Mouse (Mus musculus): Measurements from ENCODE around the gene Pdk2. TPM values are rescaled to one million over a fixed set of nuclear protein-coding genes. Genes with fewer than 3 reads are reported as not detected.

Gene Pdk2
- total and polyA plus RNA-seq, 2 experiments from 2014 or later, result 14.1 to 30.8 TPM

DNA sequence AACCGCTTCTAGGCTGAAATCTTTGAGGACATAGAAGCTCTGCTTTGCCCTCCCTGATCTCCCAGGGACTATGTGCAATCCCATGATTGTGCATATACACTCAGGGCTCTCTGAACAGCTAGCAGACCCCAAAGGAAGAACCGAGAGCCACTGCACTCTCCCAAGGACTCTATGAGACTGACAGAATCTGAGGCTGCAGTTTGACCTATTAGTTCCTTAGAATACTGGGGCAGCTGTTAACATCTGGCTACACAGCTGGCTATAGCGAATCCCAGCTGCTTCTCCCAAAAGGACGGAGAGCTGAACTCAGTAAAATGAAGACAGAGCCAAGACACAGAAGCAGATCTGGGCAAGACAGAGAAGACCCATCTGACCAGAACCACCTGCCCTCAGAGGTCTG lies 32.7 kb upstream of the Pdk2 start:
- DNase-seq (ENCODE audit: low spot score) (no peak), ATAC-seq (ENCODE audit: low FRiP score) (no peak)
- H3K36me3 ChIP-seq (ENCODE audit: insufficient read depth, low read length), result no peaks in the 10 kb centered on the region
- no peak overlapping the region for H3K27ac ChIP-seq (ENCODE audit: low read depth, low read length)
- 82% methylated on average over 4 of the region's 4 CpGs for WGBS
- H3K4me1 ChIP-seq (ENCODE audit: insufficient read depth, low read length), result peaks cover 7% of the 10 kb centered on the region; the same call in 1 of the 2 replicates
- no peaks in the 10 kb centered on the region for H3K9me3 ChIP-seq (ENCODE audit: low read length)
- H3K9ac ChIP-seq (replicated peaks; ENCODE audit: low read length, poor library complexity, severe bottlenecking), result no peak overlapping the region
- H3K4me2 ChIP-seq (ENCODE audit: low read depth, low read length, poor library complexity, severe bottlenecking), result no peak overlapping the region
- no peak overlapping the region for H3K4me3 ChIP-seq (ENCODE audit: low read depth, low read length)
- TF ChIP-seq CTCF (IDR thresholded peaks at IDR 0.05), result no peak
- H3K27me3 ChIP-seq (ENCODE audit: insufficient read depth, low read length), result no peaks in the 10 kb centered on the region

- H3K4me1 ChIP-seq (ENCODE audit: insufficient read depth, low read length), result peaks cover 7% of the 10 kb centered on the region; the same call in 1 of the 2 replicates
- no peak overlapping the region for H3K4me2 ChIP-seq (ENCODE audit: low read depth, low read length, poor library complexity, severe bottlenecking)
- no peak overlapping the region for H3K4me3 ChIP-seq (ENCODE audit: low read depth, low read length)
- no peak for TF ChIP-seq CTCF (IDR thresholded peaks at IDR 0.05)
- H3K9me3 ChIP-seq (ENCODE audit: low read length), result no peaks in the 10 kb centered on the region
- no peak for DNase-seq (ENCODE audit: low spot score)
- 57% methylated on average over 5 of the region's 5 CpGs for WGBS
- H3K9ac ChIP-seq (replicated peaks; ENCODE audit: low read length, poor library complexity, severe bottlenecking), result no peak overlapping the region
- ATAC-seq (ENCODE audit: low FRiP score), result no peak
- no peaks in the 10 kb centered on the region for H3K36me3 ChIP-seq (ENCODE audit: insufficient read depth, low read length)
- H3K27me3 ChIP-seq (ENCODE audit: insufficient read depth, low read length), result no peaks in the 10 kb centered on the region
- H3K27ac ChIP-seq (ENCODE audit: low read depth, low read length), result no peak overlapping the region
Observed at GRCm38 (mm10) chr11:95072804-95073203, 31.6 kb upstream of the Pdk2 start.

DNA sequence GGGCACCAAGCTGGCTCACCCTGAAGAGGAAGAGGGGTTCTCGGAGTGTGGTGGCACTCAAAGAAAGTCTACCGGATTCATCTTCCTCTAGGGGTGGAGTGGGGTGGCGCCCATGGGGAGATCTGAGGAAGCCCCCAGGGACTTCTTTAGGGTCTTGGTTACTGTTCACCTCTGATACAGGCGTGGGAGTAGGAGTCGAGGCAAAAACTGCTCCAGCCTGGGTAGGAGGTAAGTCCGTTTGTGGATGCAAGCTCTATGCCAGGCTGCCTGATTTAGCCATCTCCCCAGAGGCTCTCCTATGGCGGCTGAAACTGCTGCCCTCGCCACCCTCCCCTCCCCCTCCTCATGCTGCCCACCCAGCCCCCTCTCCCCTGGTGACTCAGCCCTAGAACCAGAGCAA lies 31.0 kb upstream of the Pdk2 start:
- Histone ChIP-seq H3K36me3 (ENCODE audit: insufficient read depth, low read length) (no peaks in the 10 kb centered on the region), H3K27ac (ENCODE audit: low read depth, low read length) (no peak overlapping the region), H3K4me3 (ENCODE audit: low read depth, low read length) (no peak overlapping the region), H3K4me2 (ENCODE audit: low read depth, low read length, poor library complexity, severe bottlenecking) (no peak overlapping the region), H3K9me3 (ENCODE audit: low read length) (no peaks in the 10 kb centered on the region), H3K4me1 (ENCODE audit: insufficient read depth, low read length) (peaks cover 7% of the 10 kb centered on the region; the same call in 1 of the 2 replicates), H3K27me3 (ENCODE audit: insufficient read depth, low read length) (no peaks in the 10 kb centered on the region), H3K9ac (replicated peaks; ENCODE audit: low read length, poor library complexity, severe bottlenecking) (no peak overlapping the region)
- no peak for TF ChIP-seq CTCF (IDR thresholded peaks at IDR 0.05)
- DNase-seq (ENCODE audit: low spot score) (no peak), ATAC-seq (ENCODE audit: low FRiP score) (no peak)
- 66% methylated on average over 8 of the region's 8 CpGs for WGBS

- WGBS, result 45% methylated on average over 7 of the region's 7 CpGs
- no peak overlapping the region for H3K4me2 ChIP-seq (ENCODE audit: low read depth, low read length, poor library complexity, severe bottlenecking)
- TF ChIP-seq CTCF (IDR thresholded peaks at IDR 0.05), result no peak
- no peak overlapping the region for H3K4me3 ChIP-seq (ENCODE audit: low read depth, low read length)
- H3K9ac ChIP-seq (replicated peaks; ENCODE audit: low read length, poor library complexity, severe bottlenecking), result no peak overlapping the region
- H3K27me3 ChIP-seq (ENCODE audit: insufficient read depth, low read length), result no peaks in the 10 kb centered on the region
- H3K27ac ChIP-seq (ENCODE audit: low read depth, low read length), result no peak overlapping the region
- no peak for ATAC-seq (ENCODE audit: low FRiP score)
- H3K4me1 ChIP-seq (ENCODE audit: insufficient read depth, low read length), result peaks cover 7% of the 10 kb centered on the region; the same call in 1 of the 2 replicates
- DNase-seq (ENCODE audit: low spot score), result no peak
- 0 out of 2 replicates have a peak, but pooled peaks cover 2% of the 10 kb centered on the region for H3K36me3 ChIP-seq (ENCODE audit: insufficient read depth, low read length)
- H3K9me3 ChIP-seq (ENCODE audit: low read length), result no peaks in the 10 kb centered on the region
Observed at GRCm38 (mm10) chr11:95071266-95071665, 30.1 kb upstream of the Pdk2 start.

DNA sequence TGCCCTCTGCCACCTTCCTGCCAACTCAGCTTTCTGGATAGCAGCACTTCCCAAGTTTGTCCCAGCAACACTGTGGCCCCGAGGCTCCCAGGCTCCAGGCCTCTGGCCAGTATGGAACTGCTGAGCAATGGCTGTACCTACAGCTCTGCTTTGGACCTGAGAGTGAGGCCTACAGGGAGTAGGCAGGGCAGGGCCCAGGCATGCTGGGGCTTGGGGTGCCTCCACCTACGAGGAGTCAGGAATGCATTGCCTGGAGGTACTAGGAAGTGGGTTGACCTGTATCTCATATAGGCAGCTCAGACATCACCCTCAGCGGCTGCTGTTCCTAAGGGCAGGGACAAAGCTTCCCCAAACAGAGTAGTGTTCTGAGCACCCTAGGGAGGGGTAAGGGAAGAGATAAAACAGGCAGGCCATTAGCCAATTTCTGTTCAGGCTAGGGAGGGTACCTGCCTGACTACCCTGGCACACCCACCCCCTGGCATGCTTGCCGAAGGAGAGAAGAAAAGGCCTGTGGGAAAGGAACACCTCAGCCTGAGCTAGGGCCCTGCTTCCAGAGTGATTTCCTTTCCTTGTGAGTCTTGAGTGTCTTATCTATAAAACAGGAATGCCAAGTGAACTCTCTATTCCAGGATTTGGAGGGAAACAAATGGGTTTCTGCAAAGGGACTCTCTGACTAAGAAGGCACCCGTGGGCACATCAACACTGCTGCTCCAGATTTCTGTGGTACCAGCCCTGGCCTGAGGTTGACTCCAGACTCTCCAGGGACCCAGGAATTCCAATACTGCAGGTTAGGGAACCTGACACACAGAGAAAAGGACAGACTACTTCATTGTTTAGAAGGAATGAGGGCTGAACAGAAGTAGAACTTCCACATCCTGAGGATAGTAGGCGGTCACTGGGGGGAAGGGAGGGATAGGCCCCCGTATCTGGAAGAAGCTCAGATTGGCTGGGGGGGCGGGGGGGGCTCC lies 29.3 kb upstream of the Pdk2 start:
- WGBS, result 70% methylated on average over 8 of the region's 8 CpGs
- no peak for ATAC-seq (ENCODE audit: low FRiP score)

More for the DNA sequence above, 29.3 kb upstream of the Pdk2 start:
- Histone ChIP-seq H3K27ac (ENCODE audit: low read depth, low read length) (no peak overlapping the region), H3K4me3 (ENCODE audit: low read depth, low read length) (no peak overlapping the region), H3K4me1 (ENCODE audit: insufficient read depth, low read length) (peaks cover 7% of the 10 kb centered on the region; the same call in 1 of the 2 replicates), H3K36me3 (ENCODE audit: insufficient read depth, low read length) (peaks cover 7% of the 10 kb centered on the region), H3K27me3 (ENCODE audit: insufficient read depth, low read length) (no peaks in the 10 kb centered on the region), H3K9me3 (ENCODE audit: low read length) (no peaks in the 10 kb centered on the region), H3K9ac (replicated peaks; ENCODE audit: low read length, poor library complexity, severe bottlenecking) (0 out of 2 replicates have a peak overlapping the region, but pooled peaks have one; percentile 13), H3K4me2 (ENCODE audit: low read depth, low read length, poor library complexity, severe bottlenecking) (no peak overlapping the region)
- DNase-seq (ENCODE audit: low spot score), result no peak
- no peak for TF ChIP-seq CTCF (IDR thresholded peaks at IDR 0.05)
